Mouse (Mus musculus) kidney, adult 2 months (tissue): ENCODE measurements at regions not wholly inside any gene's neighbourhood (a gene's known extent, or its start where the extent isn't known, plus 50 kb on each side); places are given as distances from the start of the nearest gene placed in this dataset.

Source experiments
- CTCF ChIP-seq: fragments of 200-500 bp; conservative IDR thresholded peaks from 2 replicates; pipeline ENCODE4 v1.5.1; 2011; ENCODE audit warnings: low read depth, mild to moderate bottlenecking, control low read depth, low read length, moderate library complexity, mixed read lengths; ENCODE audit not compliant: insufficient read depth, insufficient read length
- POLR2A ChIP-seq: fragments of 200-500 bp; IDR thresholded peaks from one replicate; pipeline ENCODE4 v1.6.1; 2011; ENCODE audit warnings: low read depth, low read length, control low read depth

DNA sequence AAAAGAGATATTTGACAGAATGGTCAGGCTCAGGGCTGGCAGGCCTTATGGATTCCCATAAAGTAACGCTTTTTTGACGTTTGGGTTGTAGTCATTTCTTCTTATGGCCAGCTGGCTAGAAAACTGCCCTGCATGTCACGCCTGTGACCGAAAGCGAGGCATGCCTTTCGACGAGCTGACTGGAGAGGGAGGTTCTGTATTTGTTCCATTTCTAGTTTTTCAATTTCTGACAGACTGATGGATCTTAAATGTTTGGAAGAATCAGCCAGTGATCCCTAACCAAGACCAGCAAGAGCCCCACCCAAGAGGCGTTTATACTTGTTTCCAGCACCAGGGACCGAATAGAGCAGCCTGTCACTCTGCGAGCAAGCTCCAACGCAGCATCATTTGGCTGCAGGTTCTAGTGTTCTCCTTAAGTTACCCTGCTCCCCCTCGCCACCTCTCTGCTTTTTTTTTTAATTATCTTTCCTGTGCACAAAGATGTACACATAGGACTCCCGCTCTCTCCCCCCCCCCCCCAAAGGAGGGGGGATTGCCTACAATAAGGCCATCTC lies 243.2 kb upstream of the Gm6793 start:
- TF ChIP-seq POLR2A (no peak), CTCF (no peak)
